Mouse (Mus musculus): ENCODE data around the gene Mars2.

Mars2 gene

DNA sequence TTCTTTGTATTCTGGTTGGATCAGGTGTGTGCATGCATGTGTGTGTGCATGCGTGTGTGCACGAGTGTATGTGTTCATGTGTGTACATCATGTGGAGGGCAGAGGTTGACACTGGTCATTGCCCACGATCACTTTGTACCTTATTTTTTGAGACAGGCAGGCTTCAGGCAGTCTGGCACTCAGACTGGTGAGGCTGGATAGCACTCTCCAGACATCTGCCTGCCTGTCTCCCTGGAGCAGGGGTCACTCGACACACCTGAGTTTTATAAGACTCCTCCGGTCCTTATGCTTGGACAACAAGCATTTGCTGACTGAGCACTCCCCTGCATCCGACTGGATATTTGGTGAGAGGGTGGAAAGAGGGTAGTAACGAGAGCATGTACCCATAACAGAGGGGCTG lies 14.0 kb upstream of the Mars2 start:
- no peak for DNase-seq (ENCODE audit: low read depth, low spot score)

DNA sequence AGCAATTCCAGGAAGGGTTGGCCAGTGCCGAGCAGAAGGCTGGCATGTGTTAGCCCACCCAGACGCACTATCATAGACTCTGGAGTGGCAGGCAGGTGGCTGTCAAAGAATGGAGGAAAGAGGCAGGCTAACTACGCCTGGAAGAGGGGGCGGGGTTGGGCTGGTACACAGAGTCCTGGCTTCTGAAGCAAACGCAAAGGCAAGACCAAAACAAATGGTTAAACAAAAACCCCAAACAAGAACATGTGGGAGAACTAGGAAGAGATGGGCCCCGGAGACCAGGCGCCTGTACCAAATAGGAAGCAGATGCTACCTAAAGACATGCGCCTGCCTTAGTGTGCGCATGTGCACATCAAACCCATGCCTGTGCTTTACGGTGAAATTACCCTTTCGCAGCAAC lies 12.9 kb upstream of the Mars2 start:
- DNase-seq (ENCODE audit: low read depth, low spot score) = no peak

DNA sequence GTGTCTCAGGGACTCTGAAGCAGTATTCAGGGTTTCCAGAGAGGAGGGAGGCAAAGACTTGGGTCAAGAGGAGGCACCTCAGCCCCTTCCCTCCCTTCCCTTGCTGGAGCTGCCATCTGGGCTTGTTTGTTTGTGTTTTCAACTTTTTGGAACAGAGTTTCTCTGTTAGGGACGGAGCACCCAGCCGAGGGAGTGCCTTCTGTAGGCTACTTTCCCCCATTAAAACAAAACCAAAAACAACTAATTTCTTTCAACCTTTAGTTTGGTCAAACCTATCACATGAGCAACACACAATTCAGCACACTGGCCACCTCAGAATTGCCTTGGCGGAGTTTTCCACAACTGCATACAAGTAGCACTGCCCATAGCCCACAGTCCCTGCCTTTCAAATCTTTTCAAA lies 11.6 kb upstream of the Mars2 start:
- DNase-seq (ENCODE audit: low read depth, low spot score) = no peak

DNA sequence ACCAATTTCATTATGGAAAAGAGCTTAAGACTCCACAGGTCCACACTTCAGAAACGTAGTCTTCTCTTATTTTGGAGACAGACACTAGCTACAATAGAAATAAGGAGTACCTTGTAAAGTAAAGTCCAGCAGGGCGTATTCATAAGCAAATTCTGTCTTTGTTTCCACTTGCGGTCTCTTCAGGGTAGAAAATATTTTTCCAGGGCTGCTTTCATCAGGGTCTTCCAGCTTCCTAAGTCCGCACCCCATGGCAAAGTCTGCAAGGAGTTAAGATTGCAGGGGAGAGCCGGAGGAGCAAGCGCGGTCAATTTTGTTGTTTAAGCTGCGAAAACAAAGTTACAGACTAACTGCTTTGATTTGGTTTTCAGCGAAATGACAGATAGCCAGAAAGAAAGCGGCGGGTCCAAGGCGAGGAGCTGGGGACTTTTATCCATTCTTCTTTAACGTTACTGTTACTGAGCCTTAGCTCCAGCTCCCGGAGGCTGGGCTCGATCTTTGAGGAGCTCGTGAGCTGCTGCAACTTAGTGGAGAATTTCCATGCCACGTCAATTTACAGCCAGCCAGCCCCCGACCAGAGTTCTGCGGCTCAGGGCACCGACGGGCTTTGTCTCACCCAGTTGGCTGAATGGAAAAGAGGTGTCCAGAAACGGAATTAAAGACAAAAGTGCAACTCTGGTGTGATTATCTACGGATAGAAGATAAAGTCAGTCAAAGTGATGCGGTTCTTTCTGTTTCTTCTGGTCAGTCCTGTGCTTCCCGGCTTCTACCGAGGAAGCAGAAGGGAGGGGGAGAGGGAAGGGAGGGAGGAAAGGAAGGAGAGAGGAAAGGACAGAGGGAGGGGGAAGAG lies 10.7 kb upstream of the Mars2 start, which contains the start of gene Rftn2:
Rftn2 (minus strand) TSS at position 772 of the 847 bp plus-strand sequence.
- no peak for DNase-seq (ENCODE audit: low read depth, low spot score)

DNA sequence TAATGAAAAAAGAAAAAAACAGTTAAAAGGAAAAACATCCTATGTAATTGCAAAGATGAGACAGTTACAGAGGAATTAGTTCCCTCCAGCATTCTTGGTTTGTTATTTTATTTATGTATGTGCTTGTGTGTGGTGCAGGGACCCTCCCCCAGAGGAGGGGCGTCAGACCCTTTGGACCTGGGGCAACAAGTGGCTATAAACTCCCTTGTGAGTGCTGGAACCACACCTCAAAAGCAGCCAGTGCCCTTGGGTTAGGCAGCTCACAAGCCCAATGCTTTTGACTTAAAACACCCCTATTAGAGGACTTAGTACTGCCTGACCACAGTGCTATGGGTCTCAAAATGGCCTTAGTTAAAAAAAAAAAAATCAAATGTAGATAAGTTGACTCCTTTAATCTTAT lies 9.6 kb upstream of the Mars2 start:
- DNase-seq (ENCODE audit: low read depth, low spot score) = no peak

DNA sequence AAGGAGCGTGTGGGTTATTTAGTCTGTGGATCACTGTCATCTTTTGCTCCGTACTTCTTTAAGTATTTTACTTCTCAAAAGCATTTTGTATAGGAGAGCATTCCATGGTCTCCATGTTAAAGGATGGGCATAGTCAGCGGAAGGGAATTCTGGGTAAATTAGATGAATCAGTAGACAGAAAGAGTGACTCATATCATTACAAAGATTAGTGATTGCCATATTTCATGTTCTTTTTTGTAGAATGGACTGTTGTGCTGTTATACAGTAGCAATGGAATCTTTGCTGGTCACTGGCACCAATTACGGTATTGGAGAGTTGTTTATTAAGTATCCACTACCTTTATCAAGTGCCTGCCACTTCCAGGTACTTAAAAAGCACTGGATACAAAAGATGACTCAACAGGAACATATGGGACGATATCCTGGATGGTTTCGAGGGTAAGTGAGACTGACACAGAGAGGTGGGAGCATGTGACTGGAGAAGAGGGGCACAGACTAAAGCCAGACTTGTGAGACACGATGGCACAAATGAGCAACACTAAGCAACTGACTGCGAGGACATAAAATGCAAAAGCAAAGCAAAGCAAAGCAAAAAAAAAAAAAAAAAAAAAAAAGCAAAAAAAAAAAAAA lies 8.6 kb upstream of the Mars2 start:
- no peak for DNase-seq (ENCODE audit: low read depth, low spot score)

DNA sequence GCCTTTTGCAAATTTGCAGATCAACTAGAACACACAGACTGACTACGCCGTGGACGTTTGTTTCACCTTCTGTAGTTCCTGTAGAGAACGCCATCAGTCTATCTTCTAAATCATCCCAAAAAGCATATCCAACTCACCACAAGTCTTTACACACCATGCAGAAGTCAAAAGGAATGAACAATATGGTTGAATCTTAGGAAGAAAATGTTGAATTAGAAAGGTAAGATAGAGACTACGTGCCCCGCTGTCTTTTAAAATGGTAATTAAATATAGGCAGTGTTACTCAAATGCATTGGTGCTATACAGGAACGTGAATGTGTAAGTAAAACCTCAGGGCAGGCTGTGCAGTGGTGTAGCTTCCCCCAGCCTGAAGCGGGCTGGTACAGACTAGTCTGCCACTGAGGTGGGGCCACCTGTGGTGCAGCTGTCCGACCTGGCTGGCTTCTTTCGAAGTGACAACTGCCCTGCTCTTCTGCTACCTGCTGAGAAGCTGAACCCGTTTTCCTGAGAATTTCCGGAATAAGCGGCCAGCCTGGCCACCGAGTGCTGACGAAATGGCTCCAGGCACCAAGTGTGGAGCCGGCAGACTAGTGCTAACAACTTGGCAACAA lies 2.0 kb upstream of the Mars2 start:
- no peak for DNase-seq (ENCODE audit: low read depth, low spot score)

DNA sequence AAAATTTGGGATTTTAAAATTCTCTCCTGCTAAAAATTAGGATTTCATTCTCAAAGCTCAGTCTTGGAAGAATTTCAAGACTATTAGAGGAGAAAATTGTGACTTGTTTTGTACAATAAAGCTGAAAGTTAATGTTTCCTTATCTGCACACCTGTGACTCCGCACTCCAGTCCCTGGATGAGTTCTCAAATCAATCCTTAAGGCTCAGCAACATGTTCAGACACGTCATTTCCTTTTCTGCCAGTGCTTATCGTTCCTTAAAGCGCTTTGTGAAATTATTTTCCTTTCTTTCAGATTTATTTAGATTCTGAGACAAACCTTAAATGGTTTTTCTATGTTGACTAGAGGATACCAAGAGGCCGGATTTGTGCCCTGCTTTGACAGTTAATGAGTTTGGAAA lies 490 bp upstream of the Mars2 start:
- DNase-seq (ENCODE audit: low read depth, low spot score) = no peak

DNA sequence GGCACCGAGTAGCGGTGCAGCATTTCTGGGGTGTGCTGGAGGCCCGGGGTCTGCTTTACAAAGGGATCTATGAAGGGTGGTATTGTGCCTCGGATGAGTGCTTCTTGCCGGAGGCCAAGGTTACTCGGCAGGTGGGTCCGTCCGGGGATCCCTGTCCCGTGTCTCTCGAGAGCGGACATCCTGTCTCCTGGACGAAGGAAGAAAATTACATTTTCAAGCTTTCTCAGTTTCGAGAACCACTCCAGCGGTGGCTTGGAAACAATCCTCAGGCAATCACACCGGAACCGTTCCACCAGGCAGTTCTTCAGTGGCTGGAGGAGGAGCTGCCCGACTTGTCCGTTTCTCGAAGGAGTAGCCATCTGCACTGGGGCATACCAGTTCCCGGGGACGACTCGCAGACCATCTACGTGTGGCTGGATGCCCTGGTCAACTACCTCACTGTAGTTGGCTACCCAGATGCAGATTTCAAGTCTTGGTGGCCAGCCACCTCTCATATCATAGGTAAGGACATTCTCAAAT lies 725 bp downstream of the Mars2 start:
- no peak for DNase-seq (ENCODE audit: low read depth, low spot score)

DNA sequence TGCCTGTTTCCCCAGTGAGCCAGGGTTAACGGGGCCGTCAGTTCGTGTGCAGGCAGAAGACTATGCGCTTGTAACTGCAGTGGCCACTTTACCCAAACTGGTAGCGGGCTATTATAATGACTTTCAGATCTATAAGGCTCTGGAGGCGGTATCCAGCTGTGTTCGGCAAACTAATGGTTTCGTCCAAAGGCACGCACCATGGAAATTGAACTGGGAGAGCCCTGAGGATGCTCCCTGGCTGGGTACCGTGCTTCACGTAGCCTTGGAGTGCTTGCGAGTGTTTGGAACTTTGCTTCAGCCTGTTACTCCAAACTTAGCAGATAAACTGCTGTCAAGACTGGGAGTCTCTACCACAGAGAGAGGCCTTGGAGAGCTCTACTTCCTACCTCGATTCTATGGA lies 1.5 kb downstream of the Mars2 start:
- no peak for DNase-seq (ENCODE audit: low read depth, low spot score)

DNA sequence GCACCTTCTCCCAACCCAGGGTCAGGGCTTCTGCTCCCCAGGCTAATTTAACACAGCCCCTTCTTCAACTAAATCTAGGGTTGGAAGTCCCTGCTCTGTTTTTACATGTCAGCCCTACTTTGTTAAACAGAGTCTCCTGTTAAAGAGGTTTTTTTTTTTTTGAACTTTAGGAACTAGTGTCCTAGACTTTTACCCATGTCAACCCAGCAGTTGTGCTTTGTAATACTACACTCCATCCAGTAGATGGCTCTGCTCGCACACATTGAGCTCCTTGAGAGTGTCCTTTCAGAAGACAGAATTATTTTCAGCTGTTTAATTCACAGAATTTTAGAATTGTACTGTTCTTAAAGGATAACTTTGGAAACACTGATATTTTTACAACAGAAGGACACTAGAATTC lies 2.3 kb downstream of the Mars2 start:
- no peak for DNase-seq (ENCODE audit: low read depth, low spot score)

DNA sequence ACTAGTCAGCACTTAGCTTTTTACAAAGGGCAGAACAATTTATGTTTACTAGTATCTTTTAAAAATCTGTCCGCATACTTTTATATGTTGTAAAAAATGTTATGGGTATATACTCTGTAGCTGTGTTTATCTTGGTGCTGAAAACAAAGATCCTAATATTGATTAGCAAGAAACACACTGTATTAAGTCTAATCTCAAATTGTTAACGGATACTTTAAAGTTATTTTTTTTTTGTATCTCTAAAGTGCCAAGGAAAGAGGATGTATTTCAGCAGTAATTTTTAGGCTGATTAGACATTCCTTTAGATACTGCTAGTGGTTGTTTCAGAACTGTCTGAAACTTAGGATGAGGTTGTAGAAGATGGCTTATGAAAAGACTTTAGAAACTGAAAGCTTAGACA lies 9.4 kb downstream of the Mars2 start:
- no peak for DNase-seq (ENCODE audit: low read depth, low spot score)

DNA sequence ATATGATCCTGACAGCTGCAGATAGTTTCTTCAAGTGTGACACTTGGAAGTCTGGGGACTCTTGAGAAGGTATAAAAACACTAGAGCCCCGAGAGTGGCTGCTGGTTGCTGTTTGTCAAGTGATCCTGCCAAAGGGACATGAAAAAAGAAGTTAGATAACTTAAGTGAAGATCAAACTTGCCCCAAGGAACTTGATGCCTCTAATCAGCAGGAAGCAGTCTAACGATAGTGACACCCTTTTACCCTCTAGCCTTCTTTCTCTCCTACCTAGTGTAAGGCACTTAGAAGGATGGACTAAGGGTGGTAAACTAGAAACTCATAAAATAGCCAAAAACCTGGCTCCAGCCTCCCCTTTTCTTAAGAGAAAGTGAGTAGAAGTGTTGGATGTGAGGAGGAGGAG lies 27.4 kb downstream of the Mars2 start:
- no peak for DNase-seq (ENCODE audit: low read depth, low spot score)

DNA sequence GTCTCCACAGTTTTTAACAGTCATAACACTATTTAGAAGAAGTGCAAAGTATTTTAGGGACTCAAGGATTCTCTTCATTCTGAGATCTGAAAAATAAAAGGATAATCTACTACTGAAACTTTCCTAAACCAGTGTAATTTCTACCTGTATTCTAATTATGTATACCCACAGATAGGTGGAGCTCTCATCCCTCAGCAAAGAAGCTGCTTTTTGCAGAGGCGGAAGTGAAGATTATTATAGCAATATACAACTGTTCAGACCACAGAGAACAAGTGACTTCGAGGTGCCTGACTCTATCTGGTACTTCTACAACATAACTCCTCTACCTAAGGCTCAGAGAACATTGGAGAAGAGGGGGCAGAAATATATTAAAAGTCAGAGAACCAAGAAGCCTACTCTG lies 28.5 kb downstream of the Mars2 start:
- DNase-seq (ENCODE audit: low read depth, low spot score) = no peak

DNA sequence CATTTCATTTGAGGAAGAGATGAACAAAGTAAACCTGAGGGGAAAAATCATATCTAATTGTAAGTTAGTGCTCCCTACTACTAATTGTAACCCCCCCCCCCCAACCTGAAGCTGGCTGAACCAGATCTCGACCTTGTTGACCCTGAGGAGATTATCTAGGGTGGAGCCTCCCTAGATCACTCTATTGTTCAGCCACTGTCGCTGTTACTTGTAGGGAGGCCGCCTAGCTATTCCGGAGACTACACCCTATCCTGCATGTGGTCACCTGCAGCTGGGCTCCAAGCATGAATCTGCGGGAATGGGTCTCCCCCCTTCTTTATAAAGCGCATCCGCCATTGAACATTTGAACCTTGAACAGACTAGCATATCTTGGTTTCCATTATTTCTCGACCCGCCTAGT lies 42.1 kb downstream of the Mars2 start:
- no peak for DNase-seq (ENCODE audit: low read depth, low spot score)

Data from embryo, embryonic 11.5 days (tissue).